Mouse (Mus musculus) induced T-regulatory cell, adult 2 months (primary cell): ENCODE measurements at regions not wholly inside any gene's neighbourhood (a gene's known extent, or its start where the extent isn't known, plus 50 kb on each side); places are given as distances from the start of the nearest gene placed in this dataset.
"Not testable (repeated sequence)": the region's sequence is repeated elsewhere in the genome, so short reads cannot be mapped to it uniquely, and the experiment has no call there.

Experiments
- DNase-seq: peaks from one replicate; pipeline ENCODE4 v3.0.0-alpha.2; 2012; ENCODE audit warnings: low read depth

DNA sequence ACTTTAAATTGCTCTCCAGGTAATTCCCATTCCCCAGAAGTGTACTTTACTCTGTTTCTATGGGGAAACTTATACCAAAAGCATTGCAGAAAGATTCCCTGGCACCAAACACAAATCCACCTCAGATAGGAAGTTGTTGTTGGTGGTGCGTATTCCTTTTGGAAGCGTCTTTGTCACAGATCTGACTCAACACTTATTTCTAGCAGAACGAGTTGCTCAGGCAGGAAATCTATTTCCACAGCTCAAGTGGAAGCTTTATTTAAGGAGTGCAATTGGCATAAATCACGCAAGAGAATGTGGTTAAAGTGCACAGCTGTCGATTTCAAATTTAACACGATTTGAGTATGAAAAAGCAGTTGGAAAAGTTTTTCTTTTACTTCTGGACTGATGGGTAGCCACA, 436.9 kb upstream of the Ghitm start:
- DNase-seq, result no peak

DNA sequence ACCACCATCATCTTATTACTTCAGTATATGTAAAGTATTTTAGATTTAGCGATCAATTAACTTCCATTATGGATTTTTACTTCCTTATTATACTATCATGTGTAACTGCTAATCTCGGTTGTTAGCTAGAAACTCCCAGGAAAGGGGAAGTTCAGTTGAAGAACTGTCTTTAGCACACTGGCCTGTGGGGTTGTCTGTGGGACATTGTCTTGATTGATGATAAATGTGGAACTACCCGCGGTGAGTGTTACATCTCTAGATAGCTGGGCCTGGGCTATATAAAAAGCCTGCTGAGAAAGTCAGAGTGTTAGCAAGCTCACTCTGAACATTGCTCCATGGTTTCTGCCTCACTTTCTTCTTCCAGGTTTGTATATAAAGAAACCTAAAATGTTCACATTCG, 423.2 kb upstream of the Ghitm start:
- DNase-seq, result no peak

DNA sequence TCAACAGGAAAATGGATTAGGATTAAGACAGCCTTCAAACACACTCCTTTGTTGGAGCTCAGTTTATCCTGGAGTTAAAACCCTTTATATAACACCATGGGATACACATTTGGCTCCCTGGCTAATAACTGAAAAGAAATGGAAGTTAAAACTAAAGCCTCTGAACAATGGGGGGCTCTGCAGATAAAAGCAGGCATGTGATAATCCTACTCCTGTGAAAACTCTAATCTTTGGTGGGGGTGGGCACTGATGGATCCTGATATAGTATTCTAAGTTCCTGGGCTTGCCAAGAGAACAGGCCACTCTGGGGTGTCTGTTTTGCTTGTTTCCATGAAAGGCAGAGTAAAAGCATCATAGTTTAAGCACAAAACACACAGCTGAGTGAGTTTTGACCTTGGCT, 388.5 kb upstream of the Ghitm start:
- no peak for DNase-seq

DNA sequence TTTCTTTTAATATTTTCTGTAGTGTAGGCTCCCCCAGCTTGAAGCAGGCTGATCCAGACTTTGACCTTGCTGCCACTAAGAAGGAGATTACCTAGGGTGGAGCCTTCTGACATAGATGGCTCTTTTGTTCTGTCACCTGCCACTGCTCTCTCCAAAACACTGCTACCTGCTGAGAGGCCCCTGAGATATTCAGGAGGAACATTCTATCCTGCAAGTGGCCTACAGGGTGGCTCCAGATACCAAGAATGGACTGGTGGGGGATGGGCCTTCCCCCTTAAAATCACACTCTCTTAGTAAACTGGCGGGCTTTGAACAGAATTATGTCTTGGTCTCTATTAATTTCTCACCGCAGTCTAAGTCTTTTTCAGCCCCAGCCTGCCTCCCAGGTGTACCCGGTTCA, 385.6 kb upstream of the Ghitm start:
- not testable (repeated sequence) for DNase-seq

DNA sequence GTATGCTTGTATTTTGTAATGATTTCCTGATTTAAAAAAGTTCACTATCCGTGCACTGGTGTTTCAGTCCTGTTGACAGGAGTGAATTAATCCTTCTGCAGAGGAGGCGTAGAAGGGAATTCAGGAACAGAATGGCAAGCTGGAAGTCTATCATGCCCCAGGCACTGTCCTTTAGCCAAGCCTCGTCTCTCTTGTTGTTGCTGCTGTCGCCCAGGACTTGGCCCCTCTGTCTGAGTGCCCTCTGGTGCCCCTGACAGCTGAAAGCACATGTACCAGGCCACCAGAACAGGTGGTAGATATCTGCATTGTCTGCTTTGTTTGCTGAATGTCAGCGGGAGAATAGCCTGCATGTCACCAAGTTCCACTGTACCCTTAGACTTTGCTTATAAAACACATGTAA, 370.2 kb upstream of the Ghitm start:
- no peak for DNase-seq

DNA sequence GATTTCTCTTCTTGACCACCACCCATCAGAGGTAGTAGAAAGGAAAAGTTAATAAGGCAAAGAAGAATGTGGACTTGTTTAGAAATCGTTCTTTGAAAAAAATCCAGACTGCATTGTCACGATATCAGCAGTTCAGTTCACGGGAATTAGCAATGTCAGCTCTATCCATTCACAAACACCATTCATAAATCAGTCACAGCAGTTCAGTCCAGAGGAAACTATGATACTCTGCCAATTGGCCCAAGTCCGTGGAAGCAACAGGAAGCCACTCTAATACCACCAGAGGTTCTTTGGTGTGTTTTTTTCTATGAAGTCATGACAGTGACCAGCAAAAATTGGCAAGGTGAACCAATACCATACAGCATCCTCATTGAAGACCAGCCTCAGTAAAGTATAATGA, 355.6 kb upstream of the Ghitm start:
- DNase-seq, result no peak

DNA sequence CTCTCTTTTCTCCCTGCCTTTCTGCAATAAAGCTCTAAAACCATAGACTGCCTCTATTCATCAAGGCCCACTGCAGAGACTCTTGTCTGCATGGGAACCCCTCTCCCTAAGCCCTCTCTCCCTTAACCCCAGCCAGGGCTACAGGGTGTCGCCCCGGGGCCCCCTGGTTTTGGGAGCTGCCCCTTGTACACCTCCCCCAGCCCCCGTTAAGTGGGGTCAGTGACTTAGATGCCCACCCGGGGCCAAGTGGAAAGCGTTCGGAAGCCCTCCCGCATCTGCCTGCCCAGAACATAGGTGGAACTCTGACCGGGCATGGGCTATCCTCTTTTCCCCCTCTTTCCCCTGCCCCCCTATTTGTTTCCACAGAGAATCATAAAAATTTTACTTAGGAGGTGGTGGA, 350.2 kb upstream of the Ghitm start:
- no peak for DNase-seq

DNA sequence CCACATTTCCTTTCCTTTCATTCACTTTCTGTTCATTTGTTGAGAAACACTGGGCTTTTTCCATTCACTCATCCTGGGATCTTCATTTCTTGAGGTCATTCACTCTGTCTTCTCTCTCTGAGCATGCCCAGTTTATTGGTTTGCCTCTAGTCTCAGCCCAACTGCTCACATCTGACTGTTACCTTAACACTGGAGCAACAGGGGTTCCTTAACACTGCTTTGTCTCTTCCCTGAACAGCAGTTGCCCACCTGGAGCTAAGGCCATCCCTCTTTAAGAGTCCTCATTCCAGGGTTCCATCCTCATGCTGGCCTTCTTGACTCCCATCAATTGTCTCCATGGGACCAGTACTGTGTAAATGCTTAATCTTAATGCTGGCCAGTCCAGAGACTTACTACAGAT, 342.5 kb upstream of the Ghitm start:
- no peak for DNase-seq

DNA sequence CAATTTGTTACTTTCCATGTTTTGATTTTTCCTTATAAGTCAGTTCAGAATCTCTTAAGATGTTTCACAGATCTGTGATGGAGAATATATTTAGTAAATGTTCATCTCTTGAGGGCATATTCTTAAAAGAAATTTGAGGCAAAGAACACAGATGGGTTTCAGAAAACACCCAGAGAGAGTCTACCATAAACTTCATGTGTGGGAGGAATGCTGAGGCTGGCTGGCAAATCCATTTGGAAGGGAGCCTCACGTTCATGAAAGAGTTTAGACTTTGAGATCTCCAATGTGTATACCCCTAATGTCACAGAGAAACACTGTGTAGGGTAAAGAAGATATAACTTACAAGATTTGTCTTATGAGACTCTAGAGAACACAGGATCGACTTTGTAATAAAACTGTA, 333.6 kb upstream of the Ghitm start:
- no peak for DNase-seq

DNA sequence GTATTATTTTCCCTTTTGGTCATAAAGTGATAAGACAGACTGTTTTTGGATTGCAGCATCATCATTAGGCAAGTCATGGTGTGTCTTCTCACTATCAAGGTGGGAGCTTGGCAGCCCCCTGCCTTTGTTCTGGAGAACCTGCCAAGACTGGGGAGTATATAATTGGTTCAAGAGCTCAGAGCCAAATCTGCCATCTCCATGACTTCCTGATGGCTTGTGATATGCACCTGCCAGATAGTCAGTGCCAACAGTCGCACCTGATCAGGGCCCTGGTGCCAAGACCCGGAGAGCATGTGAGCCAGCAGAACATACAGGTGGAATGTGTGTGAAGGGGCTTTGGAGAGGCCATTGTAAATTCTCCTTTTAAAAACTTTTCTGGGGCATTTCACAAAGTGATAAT, 305.8 kb upstream of the Ghitm start:
- DNase-seq, result no peak

DNA sequence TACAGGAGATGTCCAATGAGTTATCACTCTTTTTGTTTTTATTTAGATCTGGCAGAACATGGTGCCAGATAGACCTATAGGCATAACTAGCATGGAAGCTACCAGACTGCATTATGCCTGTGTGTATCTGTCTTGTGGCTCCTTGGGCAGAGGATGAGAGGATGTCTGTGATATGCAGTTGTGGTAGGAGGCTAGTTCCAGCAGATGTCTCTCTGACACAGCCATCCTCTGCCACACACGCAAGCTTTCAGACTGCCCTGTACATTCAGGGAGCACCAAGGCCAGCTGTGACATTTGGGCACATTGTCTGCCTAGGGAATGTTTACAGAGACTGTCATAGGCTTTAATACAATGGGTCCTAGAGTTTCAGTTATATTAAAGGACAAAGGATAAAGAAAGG, 295.6 kb upstream of the Ghitm start:
- no peak for DNase-seq

DNA sequence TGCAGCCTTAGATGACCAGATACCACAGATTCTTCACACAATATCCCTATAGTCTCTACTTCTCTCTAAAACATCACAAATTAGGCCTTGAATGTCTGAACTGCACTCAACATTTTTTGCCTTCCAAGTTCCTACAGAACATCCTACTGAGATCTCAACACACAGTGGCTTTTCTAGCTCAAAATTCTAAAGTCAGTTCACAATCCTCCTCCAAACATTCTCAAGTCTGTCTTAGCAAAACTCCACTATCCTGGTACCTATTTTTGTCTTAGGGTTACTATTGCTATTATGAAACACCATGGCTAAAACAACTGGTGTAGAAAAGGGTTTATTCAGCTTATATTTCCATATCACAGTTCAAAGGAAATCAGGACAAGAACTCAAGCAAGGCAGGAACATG, 290.4 kb upstream of the Ghitm start:
- no peak for DNase-seq

DNA sequence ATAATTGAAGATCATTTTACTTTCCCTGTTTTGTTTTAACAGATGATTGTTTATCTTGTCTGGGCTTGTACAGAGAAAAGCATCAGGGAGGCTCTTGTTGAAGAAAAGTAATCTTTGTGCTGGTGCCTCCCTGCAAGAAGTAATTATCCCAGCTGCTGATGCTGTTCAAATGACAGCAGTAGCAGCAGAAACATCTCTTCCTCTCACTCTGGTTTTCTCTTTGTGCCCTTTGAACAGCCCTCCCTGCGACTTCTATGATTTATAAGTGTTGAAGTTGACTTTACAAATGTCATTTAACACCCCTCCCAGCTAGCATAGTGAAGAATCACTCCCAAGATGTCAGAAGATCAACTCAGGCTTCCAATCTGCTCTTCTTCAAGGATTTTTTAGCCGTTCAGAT, 286.5 kb upstream of the Ghitm start:
- DNase-seq, result no peak

DNA sequence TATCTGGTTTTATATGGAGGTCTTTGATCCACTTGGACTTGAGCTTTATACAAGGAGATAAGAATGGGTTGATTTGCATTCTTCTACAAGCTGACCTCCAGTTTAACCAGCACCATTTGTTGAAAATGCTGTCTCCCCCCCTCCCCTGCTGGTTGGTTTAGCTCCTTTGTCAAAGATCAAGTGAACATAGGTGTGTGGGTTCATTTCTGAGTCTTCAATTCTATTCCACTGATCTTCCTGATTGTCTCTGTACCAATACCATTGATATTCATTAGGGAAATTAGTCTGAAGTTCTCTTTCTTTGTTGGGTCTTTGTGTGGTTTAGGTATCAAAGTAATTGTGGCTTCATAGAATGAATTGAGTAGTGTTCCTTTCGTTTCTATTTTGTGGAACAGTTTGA, 277.5 kb upstream of the Ghitm start:
- DNase-seq, result not testable (repeated sequence)

DNA sequence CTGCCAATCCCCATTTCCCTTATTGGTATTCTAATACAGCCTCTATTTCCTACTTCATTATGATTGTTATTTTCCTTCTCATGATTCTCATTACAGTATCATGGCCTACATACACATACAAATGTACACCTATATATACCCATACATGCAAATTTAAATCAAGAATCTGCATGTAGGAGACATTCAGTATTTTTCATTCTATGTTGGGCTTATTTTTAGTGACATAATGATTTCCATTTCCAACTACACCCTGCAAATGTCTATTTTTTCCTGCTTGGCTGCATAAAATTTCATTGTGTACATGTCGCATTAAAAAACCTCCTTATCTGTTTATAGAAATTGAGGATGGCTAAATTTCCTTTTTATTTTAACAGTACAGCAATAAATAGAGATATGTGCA, 236.9 kb upstream of the Ghitm start:
- no peak for DNase-seq

DNA sequence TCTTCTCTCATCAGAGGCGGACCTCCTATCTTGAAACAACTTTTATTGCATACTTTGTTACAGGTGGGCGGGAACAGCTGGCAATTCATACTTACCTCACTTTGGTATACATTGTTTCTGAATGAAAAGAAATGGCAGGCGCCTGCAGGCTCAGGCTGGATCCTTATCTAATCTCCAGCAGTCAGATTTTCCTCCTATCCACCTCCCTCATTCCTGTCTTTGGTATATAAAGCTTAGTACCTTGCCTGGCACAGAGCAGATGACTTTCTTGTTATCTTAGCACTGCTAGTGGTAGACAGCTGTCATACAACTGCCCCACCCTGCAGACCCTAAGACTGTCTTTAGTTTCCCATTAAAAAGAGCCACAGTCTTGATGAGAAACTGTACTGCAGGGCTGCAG, 226.8 kb upstream of the Ghitm start:
- no peak for DNase-seq

DNA sequence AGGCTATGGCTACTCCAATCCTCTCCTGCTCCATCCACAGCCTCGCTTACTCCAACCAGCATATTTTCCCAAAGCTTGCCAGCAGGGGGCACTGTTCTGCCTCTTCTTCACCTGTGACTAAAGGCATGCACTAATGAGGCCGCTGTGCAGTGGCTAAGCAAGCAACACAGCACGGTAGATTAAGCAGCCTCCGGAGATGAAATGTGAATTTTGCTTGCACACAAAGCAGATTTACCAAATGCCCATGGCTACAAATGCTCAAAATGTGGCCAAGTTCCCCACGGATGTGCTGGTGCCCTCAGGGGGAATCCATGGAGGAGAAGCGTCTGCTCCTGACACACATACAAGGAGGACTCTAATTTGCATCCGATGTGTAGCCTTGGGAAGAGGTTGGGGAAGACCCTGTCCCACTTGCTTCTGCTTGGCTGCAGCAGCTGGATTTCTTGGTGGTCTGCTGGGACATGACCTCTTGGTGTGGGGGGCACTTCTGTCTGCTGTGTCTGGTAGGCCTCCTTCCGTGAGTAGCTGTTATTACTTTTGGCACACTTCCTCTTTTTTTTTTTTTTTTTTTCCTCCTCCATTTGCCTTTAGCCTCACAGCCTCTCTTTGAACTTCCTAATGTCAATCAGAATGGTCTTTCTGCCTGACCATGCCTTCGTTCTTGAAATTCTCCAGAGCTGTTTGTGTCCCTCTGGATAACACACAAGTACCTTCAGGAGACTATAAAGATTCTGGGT, 221.1 kb upstream of the Ghitm start:
- DNase-seq, result peak; percentile 0

DNA sequence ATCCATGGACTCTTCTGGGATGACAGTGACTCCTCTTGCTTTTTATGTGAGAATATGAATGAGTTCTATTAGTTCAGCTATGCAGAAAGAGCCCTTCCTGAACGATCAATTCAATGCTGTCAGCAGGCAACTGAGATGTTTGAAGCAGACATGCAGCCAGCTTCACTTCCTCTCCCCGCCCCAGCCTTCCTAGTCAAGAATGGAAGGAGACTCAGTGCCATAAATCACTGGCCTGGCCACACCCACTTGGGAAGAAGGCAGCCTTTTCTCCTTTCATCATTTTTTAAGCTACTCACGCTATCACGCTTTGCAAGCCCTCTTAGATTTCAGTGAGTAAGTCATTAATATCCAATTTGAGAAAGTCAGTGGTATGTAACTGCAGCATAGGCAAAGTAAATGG, 188.3 kb upstream of the Ghitm start:
- DNase-seq, result no peak

DNA sequence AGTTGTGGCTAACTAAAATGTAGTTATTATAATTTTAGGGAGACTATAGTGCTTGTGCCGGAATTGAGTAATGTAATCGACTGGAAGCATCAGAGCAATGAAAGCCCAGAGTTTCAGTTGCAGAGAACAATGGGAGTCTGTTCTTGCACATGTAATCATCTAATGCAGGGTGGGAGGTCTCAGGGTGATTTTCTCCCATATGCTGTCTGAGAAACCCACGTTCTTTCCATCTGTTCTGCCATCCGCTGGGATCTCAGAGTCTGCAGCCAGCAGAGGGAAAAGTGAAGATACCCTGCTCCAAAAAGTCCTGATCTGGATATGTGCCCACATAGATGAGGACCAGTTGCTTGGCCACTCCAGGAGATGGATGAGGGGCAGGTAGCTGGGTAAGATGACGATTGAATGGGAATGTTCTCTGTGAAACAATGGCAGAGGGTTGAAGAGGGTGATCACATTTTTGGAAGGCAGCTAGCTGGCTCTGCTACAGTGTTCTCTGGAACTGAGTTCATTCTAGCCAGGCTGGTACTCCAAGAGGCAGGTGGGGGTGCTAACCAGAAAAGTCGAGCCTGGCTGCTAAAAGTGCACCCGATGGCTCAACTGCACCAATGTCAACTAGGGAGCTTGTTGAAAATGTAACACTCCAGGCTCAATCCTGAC, 180.3 kb upstream of the Ghitm start:
- DNase-seq, result no peak

DNA sequence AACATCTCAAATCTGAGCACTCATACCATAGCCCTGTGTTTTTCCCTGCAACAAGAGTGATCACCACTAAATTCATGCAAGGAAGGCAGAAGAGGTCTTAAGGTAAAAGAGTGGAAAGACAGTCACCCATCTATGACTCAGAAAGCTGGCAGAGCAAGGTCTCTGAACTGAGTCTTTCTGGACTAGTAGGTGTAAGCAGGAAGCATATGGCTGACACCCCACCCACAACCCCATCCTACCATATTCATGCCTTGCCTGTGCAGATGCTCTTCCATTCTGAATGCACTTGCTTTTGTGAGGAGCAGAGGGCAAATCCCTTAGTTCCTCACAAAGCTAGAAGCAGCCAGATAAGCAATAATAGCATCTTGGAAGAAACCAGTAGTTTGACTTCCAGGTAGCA, 178.8 kb upstream of the Ghitm start:
- no peak for DNase-seq

DNA sequence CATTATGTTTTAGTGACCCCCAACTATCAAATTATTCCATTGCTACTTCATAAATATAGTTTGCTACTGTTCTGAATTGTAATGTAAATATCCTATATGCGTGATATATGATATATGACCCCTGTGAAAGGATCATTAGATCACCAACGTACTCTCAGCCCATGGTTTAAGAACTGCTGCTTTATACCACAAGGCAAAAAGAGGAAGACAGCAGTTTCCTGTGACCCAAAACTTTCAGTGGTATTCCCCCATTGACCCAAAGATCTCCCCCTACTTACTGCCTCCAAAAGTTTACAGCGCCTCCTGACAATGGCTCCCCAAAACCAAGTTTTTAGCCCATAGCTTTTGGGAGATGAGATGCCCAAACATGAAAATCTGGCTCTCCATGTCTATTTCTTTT, 177.8 kb upstream of the Ghitm start:
- DNase-seq, result no peak

DNA sequence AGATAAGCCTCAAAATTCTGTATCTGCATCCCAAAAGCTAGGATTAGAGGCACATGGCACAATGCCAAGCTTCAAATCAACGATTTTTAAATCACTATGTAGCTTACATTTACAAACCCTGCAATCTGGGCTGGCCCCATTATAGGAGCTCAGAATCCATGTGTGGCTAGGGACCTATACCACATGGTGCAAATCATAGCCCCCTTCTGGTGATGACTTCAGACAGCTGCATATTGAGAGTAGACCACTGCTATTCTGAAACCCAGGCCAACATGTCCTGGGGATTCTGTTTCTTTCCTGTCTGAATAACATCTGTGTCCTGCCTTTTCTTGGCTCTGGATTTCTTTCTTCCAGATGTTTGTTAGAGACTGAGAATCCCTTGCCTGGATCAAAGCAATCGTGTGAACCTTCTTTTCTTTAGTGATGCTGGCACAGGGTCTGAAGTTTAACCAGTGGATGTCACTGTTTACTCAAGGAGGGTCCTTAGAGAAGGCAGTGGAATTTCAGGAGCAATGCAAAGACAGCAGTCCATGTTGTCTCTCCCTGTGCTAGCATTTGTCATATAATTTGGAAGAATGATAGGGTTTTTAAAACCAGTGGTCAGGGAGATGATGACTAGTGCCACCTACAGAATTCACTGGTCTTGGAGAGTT, 171.7 kb upstream of the Ghitm start:
- no peak for DNase-seq

DNA sequence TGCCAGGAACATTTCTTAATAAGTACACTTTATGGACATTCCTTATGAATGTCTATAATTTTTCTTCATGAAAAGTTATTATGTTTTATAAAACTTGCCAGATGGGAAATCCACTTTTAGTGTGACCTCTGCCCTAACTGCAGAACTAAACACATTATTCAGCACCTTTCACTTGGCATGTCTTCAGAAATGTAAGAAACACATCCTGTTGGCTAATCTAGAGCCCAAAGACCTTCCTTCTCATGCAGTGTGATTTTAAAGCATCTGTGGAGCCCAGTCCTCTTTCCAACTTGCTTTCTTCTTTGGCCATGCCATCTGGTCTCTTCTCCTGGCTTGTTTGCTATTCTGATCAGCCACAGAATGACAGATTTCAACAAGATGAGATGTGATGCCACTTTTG, 163.6 kb upstream of the Ghitm start:
- DNase-seq, result no peak

DNA sequence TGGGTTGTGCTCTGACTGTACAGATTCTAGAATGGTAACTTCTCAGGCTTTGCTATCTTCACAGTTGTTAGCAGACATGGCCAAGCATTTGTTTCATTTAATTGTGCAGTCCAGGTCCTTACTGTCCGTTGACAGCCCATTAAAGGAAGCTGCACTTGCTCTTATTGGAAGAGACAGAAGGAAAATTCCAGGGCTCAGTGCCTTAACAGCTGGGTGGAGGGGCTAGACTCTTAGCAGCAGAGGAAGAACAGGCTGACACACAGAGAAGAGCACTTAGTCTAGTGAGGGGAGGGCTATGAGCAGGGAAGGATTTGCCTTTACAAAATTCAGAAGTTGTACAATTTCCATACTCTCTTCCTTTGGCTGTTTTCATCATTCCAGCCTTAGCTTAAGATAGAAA, 161.5 kb upstream of the Ghitm start:
- DNase-seq, result no peak
